Comparison of ENCODE assay signal across 12 mouse cellular contexts in the genomic region with DNA sequence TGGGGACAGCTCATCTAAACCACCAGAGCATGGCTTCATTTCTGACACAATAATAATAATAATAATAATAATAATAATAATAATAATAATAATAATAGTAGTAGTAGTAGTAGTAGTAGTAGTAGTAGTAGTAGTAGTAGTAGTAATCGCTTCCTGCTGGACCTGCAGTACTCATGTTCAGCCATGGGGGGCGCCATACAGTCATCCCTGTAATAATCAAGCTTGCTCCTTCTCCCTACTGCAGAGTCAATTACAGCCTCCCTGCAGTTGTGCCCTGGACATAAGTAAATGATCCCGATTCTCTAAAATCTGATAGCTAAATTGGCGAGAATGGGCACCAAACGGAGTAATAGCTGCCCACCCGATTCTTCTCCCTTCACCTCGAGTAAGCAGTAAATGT.
A peak's percentile ranks its signal among the peaks of the same experiment; 100 is the strongest.
DNase-seq lines count a peak whose midpoint lies in the region; ATAC-seq and TF ChIP-seq lines count a peak whose summit lies in the region.
"Had no signal": no experiment of that assay in that cellular context is flagged by ENCODE, and none has a peak within 500 bp of the region (broad histone marks: within the 10 kb centered on the region; RNA-seq: fewer than 3 reads in every experiment).

No protein-coding gene starts in this region.

- H3K36me3 ChIP-seq in forebrain, postnatal 0 days (ENCODE audit: insufficient read depth): no peaks in the 10 kb centered on the region
- H3K36me3 ChIP-seq in forebrain, embryonic 11.5 days (ENCODE audit: control insufficient read depth, insufficient read depth, low read length): no peaks in the 10 kb centered on the region
- H3K36me3 ChIP-seq in lung, postnatal 0 days (ENCODE audit: insufficient read depth, low read length): no peaks in the 10 kb centered on the region
- H3K36me3 ChIP-seq: embryonic facial prominence, embryonic 13.5 days; forebrain, embryonic 15.5 days; liver, embryonic 15.5 days had no signal

- no peaks in the 10 kb centered on the region for H3K4me1 ChIP-seq in forebrain, postnatal 0 days (ENCODE audit: insufficient read depth)
- no peaks in the 10 kb centered on the region for H3K4me1 ChIP-seq in forebrain, embryonic 11.5 days (replicated peaks; ENCODE audit: control insufficient read depth, insufficient read depth, low read length)
- H3K4me1 ChIP-seq in lung, postnatal 0 days (ENCODE audit: insufficient read depth, low read depth, low read length): no peaks in the 10 kb centered on the region
- H3K4me1 ChIP-seq: liver, embryonic 15.5 days had no signal

- ATAC-seq in forebrain, postnatal 0 days: no peak
- no peak for ATAC-seq in forebrain, embryonic 11.5 days (replicated peaks; ENCODE audit: low FRiP score)
- ATAC-seq in lung, postnatal 0 days: no peak
- ATAC-seq: forebrain, embryonic 15.5 days had no signal

- no peak overlapping the region for H3K9ac ChIP-seq in forebrain, postnatal 0 days
- H3K9ac ChIP-seq in forebrain, embryonic 11.5 days (ENCODE audit: low read length): no peak overlapping the region
- no peak overlapping the region for H3K9ac ChIP-seq in lung, postnatal 0 days (replicated peaks; ENCODE audit: low read depth)
- H3K9ac ChIP-seq: embryonic facial prominence, embryonic 13.5 days; forebrain, embryonic 15.5 days; hindbrain, embryonic 14.5 days; liver, embryonic 15.5 days had no signal

- H3K27ac ChIP-seq in forebrain, postnatal 0 days (ENCODE audit: low read depth, low read length): no peak overlapping the region
- H3K27ac ChIP-seq in forebrain, embryonic 11.5 days (ENCODE audit: low read depth, low read length): no peak overlapping the region
- H3K27ac ChIP-seq in lung, postnatal 0 days (ENCODE audit: low read length): no peak overlapping the region
- H3K27ac ChIP-seq: forebrain, embryonic 15.5 days; hindbrain, embryonic 14.5 days; liver, embryonic 15.5 days had no signal

- TF ChIP-seq EP300 in lung, postnatal 0 days (IDR thresholded peaks at IDR 0.05): no peak

- no peaks in the 10 kb centered on the region for H3K27me3 ChIP-seq in forebrain, postnatal 0 days (ENCODE audit: insufficient read depth, low read length)
- H3K27me3 ChIP-seq in forebrain, embryonic 11.5 days (ENCODE audit: control insufficient read depth, insufficient read depth, low read length): no peaks in the 10 kb centered on the region
- H3K27me3 ChIP-seq in lung, postnatal 0 days (replicated peaks; ENCODE audit: insufficient read depth, low read length): no peaks in the 10 kb centered on the region
- H3K27me3 ChIP-seq: embryonic facial prominence, embryonic 13.5 days; forebrain, embryonic 15.5 days; liver, embryonic 15.5 days had no signal

- 84% methylated on average over 7 of the region's 7 CpGs for WGBS in forebrain, postnatal 0 days
- 79% methylated on average over 7 of the region's 7 CpGs for WGBS in forebrain, embryonic 11.5 days
- WGBS in lung, postnatal 0 days: 85% methylated on average over 7 of the region's 7 CpGs

- no peaks in the 10 kb centered on the region for H3K9me3 ChIP-seq in forebrain, postnatal 0 days (ENCODE audit: low read length)
- no peaks in the 10 kb centered on the region for H3K9me3 ChIP-seq in forebrain, embryonic 11.5 days (ENCODE audit: control insufficient read depth, low read length)
- no peaks in the 10 kb centered on the region for H3K9me3 ChIP-seq in lung, postnatal 0 days (ENCODE audit: low read length)
- H3K9me3 ChIP-seq: embryonic facial prominence, embryonic 13.5 days; forebrain, embryonic 15.5 days; liver, embryonic 15.5 days had no signal

- TF ChIP-seq CTCF in forebrain, postnatal 0 days (IDR thresholded peaks at IDR 0.05; ENCODE audit: low read depth): peak; percentile 13; the same call in 1 of the 2 replicates
- peak; percentile 46 for TF ChIP-seq CTCF in lung, postnatal 0 days (IDR thresholded peaks at IDR 0.05)

- no peak overlapping the region for H3K4me3 ChIP-seq in forebrain, postnatal 0 days (ENCODE audit: low read depth, low read length)
- no peak overlapping the region for H3K4me3 ChIP-seq in forebrain, embryonic 11.5 days (ENCODE audit: low read depth, low read length)
- no peak overlapping the region for H3K4me3 ChIP-seq in lung, postnatal 0 days (ENCODE audit: low read depth, low read length)
- H3K4me3 ChIP-seq: embryonic facial prominence, embryonic 13.5 days; forebrain, embryonic 15.5 days; liver, embryonic 15.5 days had no signal

- no peak overlapping the region for H3K4me2 ChIP-seq in forebrain, postnatal 0 days (ENCODE audit: low read depth)
- no peak overlapping the region for H3K4me2 ChIP-seq in forebrain, embryonic 11.5 days (ENCODE audit: low read depth, low read length, severe bottlenecking)
- H3K4me2 ChIP-seq in lung, postnatal 0 days (replicated peaks; ENCODE audit: low read depth, low read length): no peak overlapping the region
- H3K4me2 ChIP-seq: embryonic facial prominence, embryonic 13.5 days; forebrain, embryonic 15.5 days; hindbrain, embryonic 14.5 days; liver, embryonic 15.5 days had no signal

- no peak for DNase-seq in forebrain, postnatal 0 days
- no peak for DNase-seq in forebrain, embryonic 11.5 days (ENCODE audit: low spot score)
- no peak for DNase-seq in lung, postnatal 0 days (ENCODE audit: low spot score)
- DNase-seq in lung, postnatal 10 days: no peak
- DNase-seq in induced T-regulatory cell, adult 2 months (ENCODE audit: low read depth): peak; percentile 26
- DNase-seq in thymus, postnatal 14 days: peak; percentile 63
- DNase-seq in gastrocnemius, postnatal 10 days: no peak
- DNase-seq in spleen, postnatal 14 days (ENCODE audit: low spot score in 2 of 2): no peak

Comparison
In these comparisons a context has a peak if more than half of its experiments do, and no peak if none do; other contexts are left out.
1. DNase-seq: peak in induced T-regulatory cell, adult 2 months (single experiment) and thymus, postnatal 14 days (single experiment); none in forebrain, postnatal 0 days (single experiment), forebrain, embryonic 11.5 days (single experiment), lung, postnatal 0 days (single experiment), lung, postnatal 10 days (single experiment), gastrocnemius, postnatal 10 days (single experiment) and spleen, postnatal 14 days (0 of 2).